Mouse (Mus musculus): ENCODE measurements at regions not wholly inside any gene's neighbourhood (a gene's known extent, or its start where the extent isn't known, plus 50 kb on each side); places are given as distances from the start of the nearest gene placed in this dataset.

GRCm38 (mm10) chr15:61441012-61441411, 518.2 kb upstream of the A1bg start:
- Histone ChIP-seq H3K4me1 (replicated peaks) (no peaks in the 10 kb centered on the region), H3K36me3 (no peaks in the 10 kb centered on the region), H3K4me2 (no peak overlapping the region), H3K27me3 (replicated peaks) (no peaks in the 10 kb centered on the region), H3K4me3 (no peak overlapping the region), H3K9me3 (replicated peaks) (no peaks in the 10 kb centered on the region), H3K9ac (no peak overlapping the region), H3K27ac (ENCODE audit: poor library complexity, severe bottlenecking) (no peak overlapping the region)
- WGBS, result 88% methylated on average over 2 of the region's 2 CpGs
- ATAC-seq (ENCODE audit: insufficient number of reproducible peaks, low FRiP score), result no peak

GRCm38 (mm10) chr15:61440284-61440683, 517.5 kb upstream of the A1bg start:
- ATAC-seq (ENCODE audit: insufficient number of reproducible peaks, low FRiP score), result no peak
- H3K4me2 ChIP-seq, result no peak overlapping the region
- H3K4me1 ChIP-seq (replicated peaks), result no peaks in the 10 kb centered on the region
- H3K9me3 ChIP-seq (replicated peaks), result no peaks in the 10 kb centered on the region
- H3K4me3 ChIP-seq, result no peak overlapping the region
- H3K36me3 ChIP-seq, result no peaks in the 10 kb centered on the region
- WGBS, result 61% methylated on average over 2 of the region's 2 CpGs
- H3K9ac ChIP-seq, result no peak overlapping the region
- H3K27ac ChIP-seq (ENCODE audit: poor library complexity, severe bottlenecking), result no peak overlapping the region
- no peaks in the 10 kb centered on the region for H3K27me3 ChIP-seq (replicated peaks)

- Histone ChIP-seq H3K27ac (ENCODE audit: poor library complexity, severe bottlenecking) (no peak overlapping the region), H3K36me3 (no peaks in the 10 kb centered on the region), H3K4me3 (no peak overlapping the region), H3K4me1 (replicated peaks) (no peaks in the 10 kb centered on the region), H3K9ac (no peak overlapping the region), H3K27me3 (replicated peaks) (no peaks in the 10 kb centered on the region), H3K4me2 (no peak overlapping the region), H3K9me3 (replicated peaks) (no peaks in the 10 kb centered on the region)
- ATAC-seq (ENCODE audit: insufficient number of reproducible peaks, low FRiP score), result no peak
- WGBS, result 85% methylated on average over 2 of the region's 2 CpGs
Measured at GRCm38 (mm10) chr15:61439623-61440170, 516.9 kb upstream of the A1bg start.

DNA sequence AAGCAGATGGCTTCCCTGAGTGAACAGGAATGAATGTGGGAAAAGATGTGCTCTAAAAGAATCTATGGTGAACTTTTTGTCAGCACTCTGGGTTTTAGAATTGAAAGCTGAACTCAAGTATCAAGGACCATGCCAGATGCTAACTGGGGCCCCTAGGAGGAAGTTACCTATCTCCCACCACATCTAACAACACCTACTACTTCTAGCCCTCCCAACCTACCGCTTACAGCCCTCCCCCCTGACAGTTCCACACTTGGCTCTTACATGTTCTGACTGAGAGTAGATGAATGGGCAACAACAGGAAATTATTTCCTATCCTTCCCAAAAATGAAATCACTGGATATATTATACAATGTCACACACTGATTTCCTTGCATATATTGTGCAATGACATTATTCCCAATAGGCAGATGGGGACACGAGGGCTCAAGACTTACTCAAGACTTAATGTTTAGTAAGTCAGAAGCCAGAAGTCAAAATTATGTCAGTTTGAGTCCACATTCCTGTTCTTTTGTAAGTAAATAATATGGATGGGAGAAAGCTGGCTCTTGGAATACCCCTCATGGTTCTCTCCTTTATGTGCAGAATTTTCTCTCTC, 506.1 kb upstream of the A1bg start:
- 80% methylated on average over 2 of the region's 2 CpGs for WGBS
- no peak for ATAC-seq (ENCODE audit: insufficient number of reproducible peaks, low FRiP score)
- Histone ChIP-seq H3K4me2 (no peak overlapping the region), H3K9me3 (replicated peaks) (no peaks in the 10 kb centered on the region), H3K4me3 (no peak overlapping the region), H3K4me1 (replicated peaks) (no peaks in the 10 kb centered on the region), H3K36me3 (no peaks in the 10 kb centered on the region), H3K27me3 (replicated peaks) (no peaks in the 10 kb centered on the region), H3K27ac (ENCODE audit: poor library complexity, severe bottlenecking) (no peak overlapping the region), H3K9ac (no peak overlapping the region)

GRCm38 (mm10) chr15:61422989-61423388, 500.2 kb upstream of the A1bg start:
- WGBS, result 79% methylated on average over 5 of the region's 5 CpGs
- no peak overlapping the region for H3K9ac ChIP-seq
- H3K4me2 ChIP-seq, result no peak overlapping the region
- H3K4me1 ChIP-seq (replicated peaks), result no peaks in the 10 kb centered on the region
- no peaks in the 10 kb centered on the region; the same call in 1 of the 2 replicates for H3K9me3 ChIP-seq (replicated peaks)
- ATAC-seq (ENCODE audit: insufficient number of reproducible peaks, low FRiP score), result no peak
- H3K27me3 ChIP-seq (replicated peaks), result no peaks in the 10 kb centered on the region
- H3K36me3 ChIP-seq, result no peaks in the 10 kb centered on the region
- no peak overlapping the region for H3K4me3 ChIP-seq
- no peak overlapping the region for H3K27ac ChIP-seq (ENCODE audit: poor library complexity, severe bottlenecking)

GRCm38 (mm10) chr15:61417506-61417905, 494.7 kb upstream of the A1bg start:
- no peaks in the 10 kb centered on the region for H3K4me1 ChIP-seq (replicated peaks)
- WGBS, result 80% methylated on average over 2 of the region's 2 CpGs

DNA sequence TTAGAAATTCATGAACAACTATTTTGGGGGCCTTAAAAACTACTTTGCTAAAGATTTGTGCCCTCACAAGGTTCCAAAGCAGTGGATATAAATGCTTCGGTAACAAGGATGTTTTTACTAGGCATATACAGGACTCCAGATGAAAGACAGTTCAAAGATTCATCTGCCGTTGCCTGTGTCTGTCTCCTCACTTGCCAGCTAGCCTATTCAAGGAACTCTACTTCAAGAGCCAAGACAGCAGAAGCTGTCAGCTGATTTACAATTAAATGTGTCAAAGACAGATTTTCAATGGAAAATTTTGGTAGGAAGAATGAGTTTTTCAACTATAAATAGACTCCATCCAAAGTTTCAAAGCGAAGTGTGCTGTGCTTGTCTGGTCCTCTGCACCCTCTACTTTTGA, 494.0 kb upstream of the A1bg start:
- no peak overlapping the region for H3K4me2 ChIP-seq
- H3K4me3 ChIP-seq, result no peak overlapping the region
- no peaks in the 10 kb centered on the region for H3K36me3 ChIP-seq
- H3K9me3 ChIP-seq (replicated peaks), result no peaks in the 10 kb centered on the region; the same call in 1 of the 2 replicates
- WGBS, result 75% methylated on average over 3 of the region's 3 CpGs
- ATAC-seq (ENCODE audit: insufficient number of reproducible peaks, low FRiP score), result no peak
- no peaks in the 10 kb centered on the region for H3K4me1 ChIP-seq (replicated peaks)
- no peak overlapping the region for H3K9ac ChIP-seq
- no peak overlapping the region for H3K27ac ChIP-seq (ENCODE audit: poor library complexity, severe bottlenecking)
- H3K27me3 ChIP-seq (replicated peaks), result no peaks in the 10 kb centered on the region

More at GRCm38 (mm10) chr15:61417506-61417905, 494.7 kb upstream of the A1bg start:
- Histone ChIP-seq H3K9me3 (replicated peaks) (no peaks in the 10 kb centered on the region; the same call in 1 of the 2 replicates), H3K27ac (ENCODE audit: poor library complexity, severe bottlenecking) (no peak overlapping the region), H3K9ac (no peak overlapping the region), H3K4me2 (no peak overlapping the region), H3K36me3 (no peaks in the 10 kb centered on the region), H3K4me3 (no peak overlapping the region), H3K27me3 (replicated peaks) (no peaks in the 10 kb centered on the region)
- ATAC-seq (ENCODE audit: insufficient number of reproducible peaks, low FRiP score), result no peak

DNA sequence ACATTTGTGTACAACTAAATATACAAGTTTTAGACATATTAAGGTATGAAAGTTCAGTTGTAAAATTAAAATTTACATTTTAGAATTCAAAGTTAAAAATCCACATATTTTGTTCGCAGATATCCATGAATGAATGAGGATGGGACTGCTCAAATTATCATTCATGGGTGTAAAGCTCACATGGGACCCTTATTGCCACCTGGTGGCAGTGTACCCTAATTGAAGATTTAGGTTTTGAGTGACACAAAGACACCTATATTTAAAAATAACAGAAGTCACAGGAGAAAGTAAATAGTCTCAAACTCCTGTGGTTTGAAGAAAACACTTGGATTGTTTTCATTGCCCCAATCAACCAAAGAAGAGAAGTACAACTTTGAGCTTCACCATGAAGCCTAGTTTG, 492.8 kb upstream of the A1bg start:
- Histone ChIP-seq H3K4me1 (replicated peaks) (no peaks in the 10 kb centered on the region), H3K27me3 (replicated peaks) (no peaks in the 10 kb centered on the region), H3K9ac (no peak overlapping the region), H3K9me3 (replicated peaks) (no peaks in the 10 kb centered on the region; the same call in 1 of the 2 replicates), H3K27ac (ENCODE audit: poor library complexity, severe bottlenecking) (no peak overlapping the region), H3K36me3 (no peaks in the 10 kb centered on the region), H3K4me3 (no peak overlapping the region), H3K4me2 (no peak overlapping the region)
- WGBS, result 50% methylated on average over 1 of the region's 1 CpGs
- ATAC-seq (ENCODE audit: insufficient number of reproducible peaks, low FRiP score), result no peak

DNA sequence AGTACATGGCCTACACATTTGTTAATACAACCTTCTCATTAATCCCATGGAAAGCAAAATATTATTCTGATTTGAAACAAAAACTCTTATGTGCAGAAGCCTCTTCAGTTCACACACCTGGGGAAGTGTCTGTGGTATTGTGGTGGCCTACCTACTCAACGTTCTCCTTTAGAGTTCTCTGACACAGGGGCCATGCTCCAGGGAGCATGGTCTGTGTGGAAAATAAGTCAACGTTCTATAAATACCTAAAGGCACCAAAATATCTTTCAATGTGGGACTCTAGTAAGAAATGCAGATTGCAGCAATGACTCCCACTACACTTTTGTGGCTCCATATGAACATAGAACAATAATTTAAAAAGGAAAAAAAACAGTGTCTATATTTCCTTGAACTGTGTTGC, 489.0 kb upstream of the A1bg start:
- Histone ChIP-seq H3K9ac (no peak overlapping the region), H3K9me3 (replicated peaks) (no peaks in the 10 kb centered on the region), H3K4me1 (replicated peaks) (no peaks in the 10 kb centered on the region), H3K27ac (ENCODE audit: poor library complexity, severe bottlenecking) (no peak overlapping the region), H3K36me3 (no peaks in the 10 kb centered on the region), H3K4me3 (no peak overlapping the region), H3K4me2 (no peak overlapping the region), H3K27me3 (replicated peaks) (no peaks in the 10 kb centered on the region)
- ATAC-seq (ENCODE audit: insufficient number of reproducible peaks, low FRiP score), result no peak
- 67% methylated on average over 2 of the region's 2 CpGs for WGBS

DNA sequence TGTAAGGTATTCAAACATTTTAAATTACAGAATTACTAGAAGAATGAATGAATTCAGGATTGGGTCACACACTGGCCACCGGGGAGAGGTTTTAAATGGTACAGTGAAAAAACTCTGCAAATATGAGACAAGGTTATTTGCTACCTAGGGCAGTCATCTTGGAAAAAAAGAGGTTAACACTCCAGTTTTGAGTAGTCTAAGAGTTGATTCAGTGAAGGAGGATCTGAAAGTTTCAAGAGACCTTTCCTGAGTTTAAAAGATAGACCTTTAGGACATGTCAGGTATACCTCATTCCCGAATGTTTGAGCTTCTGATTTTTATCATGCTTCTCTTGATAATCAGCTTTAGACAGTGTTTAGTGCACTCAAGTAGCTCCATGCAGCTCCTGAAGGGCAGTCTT, 488.0 kb upstream of the A1bg start:
- H3K9ac ChIP-seq, result no peak overlapping the region
- no peak overlapping the region for H3K27ac ChIP-seq (ENCODE audit: poor library complexity, severe bottlenecking)
- H3K27me3 ChIP-seq (replicated peaks), result no peaks in the 10 kb centered on the region
- H3K4me3 ChIP-seq, result no peak overlapping the region
- WGBS, result 76% methylated on average over 2 of the region's 2 CpGs
- H3K4me2 ChIP-seq, result no peak overlapping the region
- no peaks in the 10 kb centered on the region for H3K36me3 ChIP-seq
- H3K9me3 ChIP-seq (replicated peaks), result no peaks in the 10 kb centered on the region
- no peak for ATAC-seq (ENCODE audit: insufficient number of reproducible peaks, low FRiP score)
- no peaks in the 10 kb centered on the region for H3K4me1 ChIP-seq (replicated peaks)

DNA sequence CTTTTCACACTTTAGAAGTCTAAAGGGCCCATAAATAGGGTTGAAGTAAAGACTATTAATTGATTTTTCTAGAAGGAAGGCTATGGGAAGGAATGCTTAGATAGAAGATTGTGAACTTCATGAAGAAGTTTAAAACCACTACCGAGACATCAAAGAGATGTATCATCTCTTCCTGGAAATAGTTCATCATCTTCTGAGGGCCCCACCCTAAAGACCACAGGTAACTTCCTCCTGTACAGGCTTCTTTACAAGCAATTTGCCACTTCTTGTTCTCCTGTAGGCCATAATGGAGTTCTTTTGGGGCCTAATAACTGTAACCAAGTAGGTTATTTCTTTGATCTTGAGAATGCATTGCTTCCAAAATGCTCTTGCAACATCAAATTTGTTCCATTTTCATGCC, 485.8 kb upstream of the A1bg start:
- no peak overlapping the region for H3K27ac ChIP-seq (ENCODE audit: poor library complexity, severe bottlenecking)
- no peaks in the 10 kb centered on the region for H3K4me1 ChIP-seq (replicated peaks)
- no peak overlapping the region for H3K4me3 ChIP-seq
- no peak for ATAC-seq (ENCODE audit: insufficient number of reproducible peaks, low FRiP score)
- no peaks in the 10 kb centered on the region for H3K9me3 ChIP-seq (replicated peaks)
- H3K27me3 ChIP-seq (replicated peaks), result no peaks in the 10 kb centered on the region
- no peak overlapping the region for H3K9ac ChIP-seq
- no peaks in the 10 kb centered on the region for H3K36me3 ChIP-seq
- no peak overlapping the region for H3K4me2 ChIP-seq
- WGBS, result 89% methylated on average over 1 of the region's 1 CpGs

DNA sequence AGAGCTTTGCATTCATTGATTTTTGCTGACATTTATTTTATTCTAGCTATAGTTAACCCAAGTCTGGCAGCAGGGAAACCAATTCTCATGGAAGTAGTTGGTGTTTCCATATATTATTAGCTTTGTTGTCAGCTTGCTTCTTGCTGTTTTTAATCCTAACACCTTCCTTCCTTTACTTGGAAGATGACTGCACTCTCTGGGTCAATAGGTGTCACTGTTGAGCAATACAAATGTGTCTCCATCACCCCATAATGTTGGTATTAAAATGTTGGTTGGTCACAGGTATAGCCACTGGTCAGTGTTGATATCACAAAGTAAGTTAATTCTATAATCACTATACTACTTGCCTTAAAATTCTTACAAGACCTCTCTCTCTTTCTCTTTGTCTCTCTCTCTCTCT, 477.9 kb upstream of the A1bg start:
- Histone ChIP-seq H3K4me1 (replicated peaks) (no peaks in the 10 kb centered on the region), H3K4me3 (no peak overlapping the region), H3K9me3 (replicated peaks) (no peaks in the 10 kb centered on the region), H3K4me2 (no peak overlapping the region), H3K27me3 (replicated peaks) (no peaks in the 10 kb centered on the region), H3K36me3 (no peaks in the 10 kb centered on the region), H3K27ac (ENCODE audit: poor library complexity, severe bottlenecking) (no peak overlapping the region), H3K9ac (no peak overlapping the region)
- no peak for ATAC-seq (ENCODE audit: insufficient number of reproducible peaks, low FRiP score)
